Mouse (Mus musculus) cerebellum, adult 8-10 months (tissue): ENCODE measurements around the gene Gclc.
A peak's percentile ranks its signal among the peaks of the same experiment; 100 is the strongest.

Source experiments
- DNase-seq: peaks from one replicate; pipeline ENCODE4 v3.0.0; 2022

Gene Gclc

GRCm38 (mm10) chr9:77787936-77788335, 33.6 kb downstream of the Gclc start:
- no peak for DNase-seq

GRCm38 (mm10) chr9:77789615-77790348, 35.4 kb downstream of the Gclc start:
- DNase-seq, result no peak

GRCm38 (mm10) chr9:77793838-77794237, 39.5 kb downstream of the Gclc start:
- DNase-seq, result no peak

- DNase-seq, result no peak
Measured at GRCm38 (mm10) chr9:77802461-77802860, 48.1 kb downstream of the Gclc start.

GRCm38 (mm10) chr9:77806426-77806825, 52.1 kb downstream of the Gclc start:
- no peak for DNase-seq

GRCm38 (mm10) chr9:77806842-77807668, 52.7 kb downstream of the Gclc start:
- peak; percentile 83 for DNase-seq

GRCm38 (mm10) chr9:77808481-77808880, 54.1 kb downstream of the Gclc start:
- DNase-seq, result no peak

- DNase-seq, result no peak
Measured at GRCm38 (mm10) chr9:77818858-77819257, 64.5 kb downstream of the Gclc start.

GRCm38 (mm10) chr9:77819318-77819717, 65.0 kb downstream of the Gclc start:
- no peak for DNase-seq

- DNase-seq, result no peak
Measured at GRCm38 (mm10) chr9:77820836-77821235, 66.5 kb downstream of the Gclc start.

- DNase-seq, result no peak
Measured at GRCm38 (mm10) chr9:77825380-77825961, 71.1 kb downstream of the Gclc start.

- DNase-seq, result no peak
Measured at GRCm38 (mm10) chr9:77826237-77826636, 71.9 kb downstream of the Gclc start.

- DNase-seq, result no peak
Measured at GRCm38 (mm10) chr9:77828531-77828965, 74.2 kb downstream of the Gclc start.

GRCm38 (mm10) chr9:77834259-77834993, 80.1 kb downstream of the Gclc start:
- no peak for DNase-seq

GRCm38 (mm10) chr9:77835122-77835521, 80.8 kb downstream of the Gclc start:
- no peak for DNase-seq

GRCm38 (mm10) chr9:77835756-77836155, 81.4 kb downstream of the Gclc start:
- no peak for DNase-seq

- DNase-seq, result no peak
Measured at GRCm38 (mm10) chr9:77838586-77838985, 84.3 kb downstream of the Gclc start.
